Mouse (Mus musculus): ENCODE measurements around the gene Gm20916.
"Not testable (repeated sequence)": the region's sequence is repeated elsewhere in the genome, so short reads cannot be mapped to it uniquely, and the experiment has no call there.

The Gm20916 gene

GRCm38 (mm10) chrY:79319265-79319664 lies at the start of gene Gm20916:
TSS of gene Gm20916 (plus strand) at chrY:79319565.
- DNase-seq (ENCODE audit: low read depth) = not testable (repeated sequence)

Measured in induced T-regulatory cell, adult 2 months (primary cell).